Mouse (Mus musculus) Patski (cell line): ENCODE data around the gene Tspan4. TPM values are rescaled to one million over a fixed set of nuclear protein-coding genes. Genes with fewer than 3 reads are reported as not detected.

Experiments used
- ATAC-seq: fragments of 100-300 bp; one replicate; pipeline ENCODE4 v1.8.0; 2021
- CTCF ChIA-PET: fragments of 350-600 bp; sonication (Branson Sonifier 250); formaldehyde crosslinking; loops from one replicate; lab custom pipeline; 2022; ENCODE audit warnings: inconsistent platforms; lab: Charles Lee
- POLR2A ChIA-PET: fragments of 350-600 bp; sonication (Branson Sonifier 250); formaldehyde crosslinking; loops from one replicate; lab custom pipeline; 2022; ENCODE audit warnings: antibody characterized with exemption, inconsistent platforms; lab: Charles Lee
- DNase-seq: peaks from one replicate; pipeline ENCODE4 v3.0.0-alpha.2; 2011; ENCODE audit warnings: low read depth, low spot score
- H3K27me3 ChIP-seq: fragments of 371-371 bp; one replicate; pipeline ENCODE4 v1.5.1; 2021
- CTCF ChIP-seq: fragments of 100-300 bp; IDR thresholded peaks from one replicate; pipeline ENCODE4 v1.5.1; 2021
- in situ Hi-C: fragments of 300-500 bp; cut with MboI; formaldehyde crosslinking; loops from 3 replicates; pipeline ENCODE4 v1.11.1; 2018; ENCODE audit warnings: low pct_unique_long_range_greater_than_20kb, mixed read lengths
- polyA plus RNA-seq: library from polyadenylated mRNA; unstranded; gene quantifications from one replicate; pipeline ENCODE4 v1.2.3, GENCODE M21; 2021

Tspan4 gene
- polyA plus RNA-seq, 1 experiment from 2014 or later = 479 TPM

DNA sequence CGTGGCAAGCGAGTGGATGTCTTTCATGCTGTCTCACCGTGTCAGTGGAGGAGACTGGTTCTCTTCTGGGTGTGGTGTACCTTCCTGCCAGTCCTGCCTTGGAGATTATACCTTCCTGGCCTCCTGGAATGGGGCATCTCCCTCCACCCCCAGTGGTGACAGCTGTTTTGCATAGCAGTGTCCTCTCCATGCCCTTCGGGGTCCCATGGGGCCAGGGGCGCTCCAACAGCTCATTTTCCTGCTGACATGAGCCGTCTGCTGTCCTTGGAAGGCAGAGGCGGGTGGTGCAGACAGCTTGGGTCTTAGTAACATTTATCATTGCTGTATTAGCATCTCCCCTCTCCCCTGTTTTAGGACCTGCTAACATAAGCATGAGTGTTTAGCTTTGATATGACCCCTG, 12.1 kb downstream of the Tspan4 start:
- no peaks in the 10 kb centered on the region for H3K27me3 ChIP-seq

DNA sequence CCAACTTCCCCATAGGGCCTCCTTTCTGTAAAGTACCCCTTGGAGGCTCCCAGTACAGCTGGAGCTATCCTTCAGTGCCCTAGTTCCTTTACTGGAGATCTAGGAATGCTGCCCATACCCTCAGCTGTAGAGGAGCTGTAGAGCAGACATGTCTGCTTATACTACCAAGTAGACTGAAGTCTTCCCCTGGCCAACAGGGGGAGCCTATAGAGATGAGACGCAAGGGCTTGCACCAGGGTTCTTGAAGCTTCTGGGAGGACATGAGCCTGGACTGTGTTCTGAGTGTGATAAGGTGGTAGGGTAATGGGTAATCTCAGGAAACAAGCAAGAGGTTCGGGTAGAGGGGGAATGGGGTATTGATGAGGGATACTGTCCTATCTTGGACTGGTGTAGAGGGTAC, 16.1 kb downstream of the Tspan4 start:
- TF ChIP-seq CTCF = no peak
- DNase-seq = no peak
- no peak for ATAC-seq
- CTCF ChIA-PET = interaction anchor here (1.0 to 1.1 kb wide), 3 partner anchors 11 to 33 kb away, joined by 3 to 4 read pairs (median 3); no protein-coding TSS in a partner anchor
- POLR2A ChIA-PET = interaction anchor here (1.1 kb wide), 1 partner anchor 14 kb away, joined by 3 read pairs; no protein-coding TSS in a partner anchor
- H3K27me3 ChIP-seq = no peaks in the 10 kb centered on the region
- in situ Hi-C loops = no loop called here

More for the DNA sequence above, 12.1 kb downstream of the Tspan4 start:
- ATAC-seq (no peak), DNase-seq (no peak)
- CTCF ChIA-PET = interaction anchor here (1.5 kb wide), 1 partner anchor 10 kb away, joined by 4 read pairs; no protein-coding TSS in a partner anchor
- no peak for TF ChIP-seq CTCF
- in situ Hi-C loops = no loop called here
- POLR2A ChIA-PET = interaction anchor here (0.6 to 1.1 kb wide), 3 partner anchors 10 to 28 kb away, joined by 3 to 4 read pairs (median 3); no protein-coding TSS in a partner anchor

DNA sequence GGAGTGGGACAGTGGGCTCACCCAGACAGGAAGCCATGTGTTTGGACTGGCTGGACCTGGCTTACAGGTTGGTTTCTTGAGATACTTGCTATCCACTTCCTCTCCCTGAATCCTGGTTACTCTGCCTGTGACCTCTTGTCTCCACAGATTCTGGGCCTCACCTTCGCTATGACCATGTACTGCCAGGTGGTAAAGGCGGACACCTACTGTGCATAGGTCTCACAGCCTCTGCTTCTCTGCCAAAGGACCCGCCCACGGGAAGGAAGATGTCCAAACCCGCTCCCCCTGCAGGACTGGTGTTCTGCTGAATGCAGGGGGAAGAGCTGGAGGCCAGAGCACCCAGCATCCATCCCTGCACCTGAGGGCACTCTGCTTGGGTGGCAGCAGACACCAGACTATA, 17.7 kb downstream of the Tspan4 start:
- ATAC-seq (no peak), DNase-seq (no peak)
- ChIA-PET CTCF (no interaction called here), POLR2A (no interaction called here)
- no peak for TF ChIP-seq CTCF
- no peaks in the 10 kb centered on the region for H3K27me3 ChIP-seq
- in situ Hi-C loops = no loop called here

DNA sequence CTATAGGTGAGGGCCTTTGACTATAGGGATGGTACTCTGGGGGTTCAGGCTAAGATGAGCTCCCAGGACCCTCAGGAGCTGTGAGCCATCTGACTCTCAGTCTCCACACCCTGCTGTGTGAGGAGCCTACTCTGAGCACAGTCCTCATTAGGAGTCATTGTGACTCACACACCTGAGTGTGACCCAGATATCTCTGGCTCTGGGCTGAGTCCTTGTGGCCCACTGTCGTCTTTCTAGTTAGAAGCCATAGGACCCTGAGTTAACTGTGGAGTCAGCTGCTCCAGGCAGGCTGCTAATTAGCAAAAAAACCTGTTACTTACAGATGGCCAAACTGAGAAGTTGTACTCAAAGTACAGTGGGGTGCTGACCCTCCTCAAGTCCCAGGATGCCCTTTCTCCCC, 18.7 kb downstream of the Tspan4 start:
- ChIA-PET CTCF (no interaction called here), POLR2A (interaction anchor here (1.0 to 1.1 kb wide), 2 partner anchors 13 to 21 kb away, joined by 3 read pairs; no protein-coding TSS in a partner anchor)
- ATAC-seq (no peak), DNase-seq (no peak)
- H3K27me3 ChIP-seq = no peaks in the 10 kb centered on the region
- TF ChIP-seq CTCF = no peak
- in situ Hi-C loops = no loop called here

DNA sequence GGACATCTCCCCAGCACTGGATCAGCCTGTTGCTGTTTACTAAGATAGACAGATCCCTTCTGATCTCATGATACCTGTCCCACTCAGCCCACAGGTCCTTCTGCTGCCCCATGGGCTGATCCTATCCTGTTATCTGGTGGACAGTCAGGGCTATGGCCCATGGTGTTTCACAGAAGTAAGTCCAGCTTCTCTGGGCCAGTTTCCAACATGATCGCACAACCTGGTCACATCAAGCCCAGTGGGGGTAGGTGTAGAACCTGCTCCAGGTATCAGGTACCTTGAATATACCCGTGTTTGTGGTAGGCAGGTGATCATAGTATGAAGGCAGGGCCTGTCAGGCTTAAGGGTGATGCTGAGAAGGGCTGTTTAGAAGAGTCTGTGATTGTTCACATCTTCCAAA, 20.3 kb downstream of the Tspan4 start:
- ChIA-PET CTCF (interaction anchor here (1.3 kb wide), 1 partner anchor 31 kb away, joined by 4 read pairs; no protein-coding TSS in a partner anchor), POLR2A (interaction anchor here (1.5 kb wide), 1 partner anchor 10 kb away, joined by 4 read pairs; no protein-coding TSS in a partner anchor)
- DNase-seq (no peak), ATAC-seq (no peak)
- TF ChIP-seq CTCF = no peak
- no peaks in the 10 kb centered on the region for H3K27me3 ChIP-seq
- in situ Hi-C loops = no loop called here

DNA sequence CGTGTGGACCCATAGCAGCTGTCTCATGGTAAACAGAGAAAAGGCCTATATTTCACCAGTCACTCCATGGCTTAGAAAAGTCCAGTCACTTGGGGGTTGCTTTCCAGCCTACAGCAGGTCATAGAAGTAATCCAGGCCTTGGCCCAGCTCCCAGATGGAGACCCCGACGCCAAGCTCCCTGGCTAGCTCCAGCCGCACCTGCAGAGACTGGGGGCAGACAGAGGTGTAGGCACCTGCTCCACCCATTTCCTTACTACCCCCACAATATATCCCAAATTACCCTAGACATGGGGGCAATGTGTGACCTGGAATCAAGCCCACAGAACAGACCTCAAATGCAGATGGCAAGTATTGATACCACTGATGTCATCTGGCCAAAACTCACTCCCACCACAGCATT, 20.9 kb downstream of the Tspan4 start:
- DNase-seq = no peak
- in situ Hi-C loops = no loop called here
- CTCF ChIA-PET = interaction anchor here (1.3 kb wide), 1 partner anchor 30 kb away, joined by 4 read pairs; no protein-coding TSS in a partner anchor
- H3K27me3 ChIP-seq = no peaks in the 10 kb centered on the region
- POLR2A ChIA-PET = no interaction called here
- ATAC-seq = no peak
- TF ChIP-seq CTCF = no peak

DNA sequence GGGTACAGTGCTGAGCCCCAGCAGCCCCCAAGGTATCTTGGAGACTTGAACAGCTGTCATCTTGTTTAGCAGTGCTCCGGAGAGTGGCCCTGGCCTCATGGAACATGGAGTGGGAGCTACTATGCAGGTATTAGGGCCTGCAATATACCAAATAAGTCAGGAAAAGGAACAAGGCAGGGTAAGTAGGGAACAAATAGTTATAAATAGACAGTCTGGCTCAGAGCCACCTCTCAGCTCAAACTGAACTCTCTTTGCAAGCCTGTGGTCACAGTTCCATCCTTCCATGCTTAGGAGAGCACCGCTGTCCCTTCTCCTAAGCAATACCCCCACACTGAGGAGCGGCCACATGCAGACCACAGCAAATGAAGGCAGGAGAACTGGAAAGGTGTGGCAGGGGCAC, 22.6 kb downstream of the Tspan4 start:
- no peak for TF ChIP-seq CTCF
- DNase-seq = no peak
- POLR2A ChIA-PET = no interaction called here
- CTCF ChIA-PET = interaction anchor here (1.1 kb wide), 1 partner anchor 17 kb away, joined by 3 read pairs; no protein-coding TSS in a partner anchor
- no peak for ATAC-seq
- in situ Hi-C loops = no loop called here
- no peaks in the 10 kb centered on the region for H3K27me3 ChIP-seq

DNA sequence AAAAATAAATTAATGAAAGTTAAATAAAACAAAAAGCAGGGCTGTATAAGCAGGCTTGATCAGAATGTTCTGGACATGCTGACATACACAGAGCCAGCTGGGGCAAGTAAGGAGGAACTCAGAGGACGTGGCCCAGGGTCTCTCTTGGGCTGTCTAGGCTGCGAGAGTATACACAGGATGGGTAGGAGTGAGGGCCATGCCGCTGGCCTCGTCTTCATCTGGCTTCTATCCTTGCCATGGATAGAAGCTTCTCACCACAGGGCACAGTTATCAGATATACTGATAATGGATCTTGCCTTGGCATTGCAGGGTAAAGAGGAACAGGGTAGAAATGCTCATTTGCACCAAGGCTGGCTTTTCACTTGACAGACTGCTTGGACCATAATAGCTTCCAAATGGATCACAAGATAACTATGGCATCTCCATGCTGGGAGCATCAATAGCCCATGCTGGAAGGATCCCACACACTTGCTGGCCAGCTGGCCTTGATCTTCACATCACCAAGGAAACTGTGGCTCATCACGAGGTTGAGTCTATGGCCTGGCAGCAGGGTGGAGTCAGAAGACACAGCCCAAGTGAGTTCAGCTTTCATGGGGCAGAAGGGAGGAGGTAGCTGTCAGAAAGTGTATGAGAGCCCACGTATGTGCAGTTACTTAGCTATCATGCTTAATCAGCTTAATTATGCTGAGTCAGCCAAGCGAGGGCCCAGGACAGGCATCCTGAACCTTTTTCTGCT, 26.9 kb downstream of the Tspan4 start:
- no peak for DNase-seq
- POLR2A ChIA-PET = no interaction called here
- CTCF ChIA-PET = interaction anchor here (1.0 to 1.2 kb wide), 3 partner anchors 11 to 21 kb away, joined by 3 read pairs; no protein-coding TSS in a partner anchor
- no peak for ATAC-seq
- no peak for TF ChIP-seq CTCF
- no peaks in the 10 kb centered on the region for H3K27me3 ChIP-seq
- in situ Hi-C loops = no loop called here

DNA sequence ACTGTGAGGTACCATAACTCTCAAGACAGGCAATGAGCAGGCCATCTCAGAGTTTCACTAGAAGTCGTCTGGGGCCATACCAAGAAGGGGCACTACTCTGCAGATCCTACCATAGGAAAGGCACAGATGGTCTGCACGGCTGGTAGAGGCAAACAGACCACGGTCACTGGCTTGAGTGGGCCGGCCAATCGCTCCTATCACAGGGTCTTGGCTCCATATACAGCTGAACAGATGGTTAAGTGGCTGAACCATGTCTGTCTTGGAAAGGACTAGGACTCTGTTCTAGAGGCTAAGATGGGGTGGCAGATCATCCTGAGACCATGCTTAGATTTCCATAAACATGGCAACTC, 27.5 kb downstream of the Tspan4 start:
- CTCF ChIA-PET = interaction anchor here (1.0 to 1.8 kb wide), 4 partner anchors 11 to 168 kb away, joined by 3 read pairs; no protein-coding TSS in a partner anchor
- no peak for TF ChIP-seq CTCF
- POLR2A ChIA-PET = no interaction called here
- ATAC-seq (no peak), DNase-seq (no peak)
- no peaks in the 10 kb centered on the region for H3K27me3 ChIP-seq
- in situ Hi-C loops = no loop called here

DNA sequence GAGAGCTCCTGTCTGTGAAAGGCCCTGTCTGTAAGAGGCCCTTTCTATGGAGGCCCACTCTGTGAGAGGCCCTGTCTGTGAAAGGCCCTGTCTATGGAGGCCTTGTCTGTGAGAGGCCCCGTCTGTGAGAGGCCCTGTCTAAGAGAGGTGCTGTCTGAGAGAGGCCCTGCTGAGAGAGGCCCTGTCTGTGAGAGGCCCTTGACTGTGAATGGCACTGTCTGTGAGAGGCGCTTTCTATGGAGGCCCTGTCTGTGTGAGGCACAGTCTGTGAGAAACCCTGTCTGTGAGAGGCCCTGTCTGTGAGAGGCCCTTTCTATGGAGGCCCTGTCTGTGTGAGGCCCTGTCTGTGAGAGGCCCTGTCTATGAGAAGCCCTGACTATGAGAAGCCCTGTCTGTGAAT, 31.2 kb downstream of the Tspan4 start:
- ChIA-PET POLR2A (no interaction called here), CTCF (no interaction called here)
- no peak for ATAC-seq
- TF ChIP-seq CTCF = no peak
- no peaks in the 10 kb centered on the region for H3K27me3 ChIP-seq
- no peak for DNase-seq
- in situ Hi-C loops = no loop called here

DNA sequence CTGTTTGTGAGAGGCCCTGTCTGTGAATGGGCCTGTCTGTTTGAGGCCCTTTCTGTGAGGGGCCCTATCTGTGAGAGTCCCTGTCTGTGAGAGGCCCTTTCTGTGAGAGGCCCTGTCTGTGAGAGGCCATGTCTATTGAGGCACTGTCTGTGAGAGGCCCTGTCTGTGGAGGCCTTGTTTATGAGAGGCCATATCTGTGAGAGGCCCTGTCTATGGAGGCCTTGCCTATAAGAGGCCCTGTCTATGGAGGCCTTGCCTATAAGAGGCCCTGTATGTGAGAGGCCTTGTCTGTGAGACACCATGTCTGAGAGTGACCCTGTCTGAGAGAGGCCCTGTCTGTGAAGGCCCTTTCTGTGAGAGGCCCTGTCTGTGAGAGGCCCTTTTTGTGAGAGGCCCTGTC, 33.1 kb downstream of the Tspan4 start:
- in situ Hi-C loops = no loop called here
- ATAC-seq (no peak), DNase-seq (no peak)
- ChIA-PET CTCF (no interaction called here), POLR2A (no interaction called here)
- no peak for TF ChIP-seq CTCF
- no peaks in the 10 kb centered on the region for H3K27me3 ChIP-seq
